Mouse (Mus musculus) testis, adult 2 months (tissue): ENCODE data around the gene Mrps27. TPM values are rescaled to one million over a fixed set of nuclear protein-coding genes. Genes with fewer than 3 reads are reported as not detected.

ENCODE experiments used
- H3K27ac ChIP-seq: fragments of 200-500 bp; 2 replicates; pipeline ENCODE4 v1.5.1; 2012; ENCODE audit warnings: low read depth, low read length; ENCODE audit not compliant: control insufficient read depth, insufficient read depth
- H3K27me3 ChIP-seq: fragments of 200-500 bp; 2 replicates; pipeline ENCODE4 v1.6.1; 2012; ENCODE audit warnings: mild to moderate bottlenecking, low read length, moderate library complexity; ENCODE audit not compliant: control insufficient read depth, insufficient read depth
- H3K36me3 ChIP-seq: fragments of 200-500 bp; 2 replicates; pipeline ENCODE4 v1.6.1; 2012; ENCODE audit warnings: mild to moderate bottlenecking, low read length; ENCODE audit not compliant: control insufficient read depth, insufficient read depth
- H3K4me1 ChIP-seq: fragments of 200-500 bp; 2 replicates; pipeline ENCODE4 v1.6.1; 2012; ENCODE audit warnings: low read length; ENCODE audit not compliant: control insufficient read depth, insufficient read depth
- H3K4me3 ChIP-seq: fragments of 200-500 bp; 2 replicates; pipeline ENCODE4 v1.5.1; 2012; ENCODE audit warnings: low read depth, mild to moderate bottlenecking, low read length, moderate library complexity, mixed read lengths; ENCODE audit not compliant: control insufficient read depth
- CTCF ChIP-seq: fragments of 200-500 bp; IDR thresholded peaks from 2 replicates; pipeline ENCODE4 v1.5.1; 2012; ENCODE audit warnings: low read depth, mild to moderate bottlenecking, inconsistent platforms, low read length, moderate library complexity; ENCODE audit not compliant: control insufficient read depth, insufficient read depth, insufficient replicate concordance
- POLR2A ChIP-seq: fragments of 200-500 bp; IDR thresholded peaks from 2 replicates; pipeline ENCODE4 v1.6.1; 2012; ENCODE audit warnings: low read depth, mild to moderate bottlenecking, inconsistent platforms, low read length, moderate library complexity; ENCODE audit not compliant: control insufficient read depth
- polyA plus RNA-seq: library from polyadenylated mRNA; depleted of rRNA; stranded (reverse); fragments of >200 nt; gene quantifications from 2 replicates; pipeline ENCODE4 v1.2.3, GENCODE M21; 2012

Gene Mrps27
- polyA plus RNA-seq, 1 experiment: 8.5 TPM

GRCm38 (mm10) chr13:99387901-99388811 is 43.6 kb downstream of the Mrps27 start:
- no peak overlapping the region for H3K27ac ChIP-seq
- TF ChIP-seq POLR2A (no peak), CTCF (no peak)
- H3K4me1 ChIP-seq: peaks cover 4% of the 10 kb centered on the region
- H3K27me3 ChIP-seq: no peaks in the 10 kb centered on the region
- H3K36me3 ChIP-seq: no peaks in the 10 kb centered on the region
- no peak overlapping the region for H3K4me3 ChIP-seq

GRCm38 (mm10) chr13:99391417-99391816 is 46.8 kb downstream of the Mrps27 start:
- no peaks in the 10 kb centered on the region for H3K36me3 ChIP-seq
- no peak overlapping the region for H3K27ac ChIP-seq
- H3K4me3 ChIP-seq: no peak overlapping the region
- TF ChIP-seq POLR2A (no peak), CTCF (no peak)
- H3K27me3 ChIP-seq: no peaks in the 10 kb centered on the region
- peaks cover 4% of the 10 kb centered on the region for H3K4me1 ChIP-seq

GRCm38 (mm10) chr13:99393128-99393527 is 48.5 kb downstream of the Mrps27 start:
- no peak overlapping the region for H3K27ac ChIP-seq
- peaks cover 11% of the 10 kb centered on the region for H3K4me1 ChIP-seq
- no peaks in the 10 kb centered on the region for H3K27me3 ChIP-seq
- no peak overlapping the region for H3K4me3 ChIP-seq
- TF ChIP-seq POLR2A (no peak), CTCF (no peak)
- H3K36me3 ChIP-seq: no peaks in the 10 kb centered on the region

- Histone ChIP-seq H3K27ac (no peak overlapping the region), H3K4me1 (peaks cover 11% of the 10 kb centered on the region), H3K4me3 (no peak overlapping the region), H3K36me3 (no peaks in the 10 kb centered on the region), H3K27me3 (no peaks in the 10 kb centered on the region)
- no peak for TF ChIP-seq CTCF
- TF ChIP-seq POLR2A: no peak
Observed at GRCm38 (mm10) chr13:99394694-99395093, 50.1 kb downstream of the Mrps27 start.

GRCm38 (mm10) chr13:99395531-99395930 is 50.9 kb downstream of the Mrps27 start:
- no peaks in the 10 kb centered on the region for H3K27me3 ChIP-seq
- TF ChIP-seq CTCF (no peak), POLR2A (no peak)
- no peaks in the 10 kb centered on the region for H3K36me3 ChIP-seq
- H3K27ac ChIP-seq: no peak overlapping the region
- peaks cover 11% of the 10 kb centered on the region for H3K4me1 ChIP-seq
- no peak overlapping the region for H3K4me3 ChIP-seq

GRCm38 (mm10) chr13:99397228-99397627 is 52.6 kb downstream of the Mrps27 start:
- H3K4me1 ChIP-seq: peaks cover 8% of the 10 kb centered on the region
- H3K36me3 ChIP-seq: no peaks in the 10 kb centered on the region
- H3K27me3 ChIP-seq: no peaks in the 10 kb centered on the region
- H3K27ac ChIP-seq: no peak overlapping the region
- TF ChIP-seq POLR2A: no peak
- TF ChIP-seq CTCF: no peak
- H3K4me3 ChIP-seq: no peak overlapping the region

- Histone ChIP-seq H3K27ac (no peak overlapping the region), H3K4me1 (peaks cover 8% of the 10 kb centered on the region), H3K4me3 (no peak overlapping the region), H3K27me3 (no peaks in the 10 kb centered on the region), H3K36me3 (no peaks in the 10 kb centered on the region)
- TF ChIP-seq CTCF (no peak), POLR2A (no peak)
Observed at GRCm38 (mm10) chr13:99398149-99398701, 53.6 kb downstream of the Mrps27 start.
